Mouse (Mus musculus) midbrain, embryonic 13.5 days (tissue): Measurements from ENCODE around the gene Zfp37. TPM values are rescaled to one million over a fixed set of nuclear protein-coding genes. Genes with fewer than 3 reads are reported as not detected.

Experiments used
- ATAC-seq: fragments of 200-750 bp; cut with Nextera tagmentation; 2 replicates; pipeline ENCODE4 v1.8.0; 2017; ENCODE audit warnings: mild to moderate bottlenecking, moderate TSS enrichment, moderate library complexity
- H3K27ac ChIP-seq: fragments of 300-500 bp; sonication (generic); 2 replicates; pipeline ENCODE4 v1.5.1; 2015; ENCODE audit warnings: inconsistent platforms, mild to moderate bottlenecking, moderate library complexity
- H3K27me3 ChIP-seq: fragments of 300-500 bp; sonication (generic); 2 replicates; pipeline ENCODE4 v1.6.1; 2015; ENCODE audit warnings: mild to moderate bottlenecking, inconsistent platforms
- H3K36me3 ChIP-seq: fragments of 300-500 bp; sonication (generic); 2 replicates; pipeline ENCODE4 v1.6.1; 2015; ENCODE audit warnings: mild to moderate bottlenecking, inconsistent platforms
- H3K4me1 ChIP-seq: fragments of 300-500 bp; sonication (generic); replicated peaks from 2 replicates; pipeline ENCODE4 v1.6.1; 2015; ENCODE audit warnings: inconsistent platforms
- H3K4me2 ChIP-seq: fragments of 300-500 bp; sonication (generic); replicated peaks from 2 replicates; pipeline ENCODE4 v1.6.1; 2015; ENCODE audit warnings: moderate library complexity, mild to moderate bottlenecking, inconsistent platforms
- H3K4me3 ChIP-seq: fragments of 300-500 bp; sonication (generic); replicated peaks from 2 replicates; pipeline ENCODE4 v1.5.1; 2015; ENCODE audit warnings: mild to moderate bottlenecking, inconsistent platforms
- H3K9ac ChIP-seq: fragments of 300-500 bp; sonication (generic); replicated peaks from 2 replicates; pipeline ENCODE4 v1.6.1; 2015; ENCODE audit warnings: mild to moderate bottlenecking, inconsistent platforms
- H3K9me3 ChIP-seq: fragments of 300-500 bp; sonication (generic); 2 replicates; pipeline ENCODE4 v1.6.1; 2016; ENCODE audit warnings: mild to moderate bottlenecking, inconsistent platforms
- WGBS: fragments of 180-500 bp; shearing (Covaris S2); methylation state at CpG from one replicate; pipeline ENCODE4 v1.1.7; 2015; 5-methylcytosine and 5-hydroxymethylcytosine counted together
- polyA plus RNA-seq: library from polyadenylated mRNA; unstranded; fragments of >200 nt; fragmentation: Nextera tagmentation; extraction: Ambion mirVana; gene quantifications from 2 replicates; pipeline ENCODE4 v1.2.1, GENCODE M21; 2015

Gene Zfp37
- polyA plus RNA-seq, 1 experiment from 2014 or later = 28.1 TPM

- ATAC-seq = no peak
- Histone ChIP-seq H3K36me3 (no peaks in the 10 kb centered on the region), H3K9ac (no peak overlapping the region), H3K4me2 (no peak overlapping the region), H3K27me3 (no peaks in the 10 kb centered on the region), H3K4me1 (no peaks in the 10 kb centered on the region), H3K27ac (no peak overlapping the region), H3K4me3 (no peak overlapping the region), H3K9me3 (no peaks in the 10 kb centered on the region)
- 35% methylated on average over 8 of the region's 8 CpGs for WGBS
Observed at GRCm38 (mm10) chr4:62256931-62257330, 26.1 kb upstream of the Zfp37 start.

GRCm38 (mm10) chr4:62254551-62254950, 23.7 kb upstream of the Zfp37 start:
- H3K9me3 ChIP-seq = no peaks in the 10 kb centered on the region
- H3K9ac ChIP-seq = no peak overlapping the region
- no peak overlapping the region for H3K27ac ChIP-seq
- H3K36me3 ChIP-seq = no peaks in the 10 kb centered on the region
- H3K4me1 ChIP-seq = no peaks in the 10 kb centered on the region
- ATAC-seq = no peak
- H3K27me3 ChIP-seq = no peaks in the 10 kb centered on the region
- no peak overlapping the region for H3K4me3 ChIP-seq
- 75% methylated on average over 8 of the region's 8 CpGs for WGBS
- H3K4me2 ChIP-seq = no peak overlapping the region

- 93% methylated on average over 4 of the region's 4 CpGs for WGBS
- no peaks in the 10 kb centered on the region for H3K36me3 ChIP-seq
- no peaks in the 10 kb centered on the region for H3K27me3 ChIP-seq
- H3K4me1 ChIP-seq = no peaks in the 10 kb centered on the region
- H3K9ac ChIP-seq = no peak overlapping the region
- H3K4me3 ChIP-seq = no peak overlapping the region
- H3K27ac ChIP-seq = no peak overlapping the region
- no peak for ATAC-seq
- no peak overlapping the region for H3K4me2 ChIP-seq
- H3K9me3 ChIP-seq = no peaks in the 10 kb centered on the region
Observed at GRCm38 (mm10) chr4:62251776-62252175, 20.9 kb upstream of the Zfp37 start.

GRCm38 (mm10) chr4:62250896-62251544, 20.2 kb upstream of the Zfp37 start:
- 40% methylated on average over 3 of the region's 3 CpGs for WGBS
- H3K4me3 ChIP-seq = no peak overlapping the region
- H3K36me3 ChIP-seq = no peaks in the 10 kb centered on the region

GRCm38 (mm10) chr4:62248328-62248727, 17.5 kb upstream of the Zfp37 start:
- Histone ChIP-seq H3K36me3 (no peaks in the 10 kb centered on the region), H3K27ac (no peak overlapping the region), H3K27me3 (no peaks in the 10 kb centered on the region), H3K9ac (no peak overlapping the region), H3K4me3 (no peak overlapping the region), H3K4me1 (no peaks in the 10 kb centered on the region), H3K4me2 (no peak overlapping the region), H3K9me3 (no peaks in the 10 kb centered on the region)
- ATAC-seq = no peak
- 49% methylated on average over 4 of the region's 4 CpGs for WGBS

More at GRCm38 (mm10) chr4:62250896-62251544, 20.2 kb upstream of the Zfp37 start:
- Histone ChIP-seq H3K9me3 (no peaks in the 10 kb centered on the region), H3K4me1 (no peaks in the 10 kb centered on the region), H3K27me3 (no peaks in the 10 kb centered on the region), H3K9ac (no peak overlapping the region), H3K4me2 (no peak overlapping the region), H3K27ac (no peak overlapping the region)
- no peak for ATAC-seq

- Histone ChIP-seq H3K4me2 (no peak overlapping the region), H3K27me3 (no peaks in the 10 kb centered on the region), H3K4me1 (no peaks in the 10 kb centered on the region), H3K9me3 (no peaks in the 10 kb centered on the region), H3K36me3 (no peaks in the 10 kb centered on the region), H3K9ac (no peak overlapping the region), H3K27ac (no peak overlapping the region), H3K4me3 (no peak overlapping the region)
- ATAC-seq = no peak
- WGBS = 62% methylated on average over 6 of the region's 6 CpGs
Observed at GRCm38 (mm10) chr4:62240586-62240985, 9.7 kb upstream of the Zfp37 start.

GRCm38 (mm10) chr4:62230153-62230552, 694 bp downstream of the Zfp37 start:
- Histone ChIP-seq H3K4me1 (no peaks in the 10 kb centered on the region), H3K27me3 (no peaks in the 10 kb centered on the region), H3K9ac (no peak overlapping the region), H3K4me2 (no peak overlapping the region), H3K9me3 (no peaks in the 10 kb centered on the region), H3K4me3 (no peak overlapping the region), H3K27ac (no peak overlapping the region), H3K36me3 (no peaks in the 10 kb centered on the region)
- 83% methylated on average over 1 of the region's 1 CpGs for WGBS
- ATAC-seq = no peak

- no peaks in the 10 kb centered on the region for H3K4me1 ChIP-seq
- H3K36me3 ChIP-seq = no peaks in the 10 kb centered on the region
- no peak overlapping the region for H3K4me3 ChIP-seq
- H3K4me2 ChIP-seq = no peak overlapping the region
- H3K27ac ChIP-seq = no peak overlapping the region
- no peak for ATAC-seq
- H3K27me3 ChIP-seq = no peaks in the 10 kb centered on the region
- 90% methylated on average over 7 of the region's 7 CpGs for WGBS
- no peaks in the 10 kb centered on the region for H3K9me3 ChIP-seq
- no peak overlapping the region for H3K9ac ChIP-seq
Observed at GRCm38 (mm10) chr4:62229448-62229847, 1.4 kb downstream of the Zfp37 start.

- Histone ChIP-seq H3K9ac (no peak overlapping the region), H3K27me3 (no peaks in the 10 kb centered on the region), H3K4me2 (no peak overlapping the region), H3K9me3 (no peaks in the 10 kb centered on the region), H3K4me1 (no peaks in the 10 kb centered on the region), H3K4me3 (no peak overlapping the region), H3K27ac (no peak overlapping the region), H3K36me3 (no peaks in the 10 kb centered on the region)
- 0 out of 2 replicates have a peak, but pooled peaks have one; percentile 28 for ATAC-seq
- WGBS = 51% methylated on average over 10 of the region's 10 CpGs
Observed at GRCm38 (mm10) chr4:62228391-62228790, 2.5 kb downstream of the Zfp37 start.

GRCm38 (mm10) chr4:62213490-62213889, 17.4 kb downstream of the Zfp37 start:
- ATAC-seq = no peak
- H3K36me3 ChIP-seq = no peaks in the 10 kb centered on the region
- no peak overlapping the region for H3K4me3 ChIP-seq
- no peak overlapping the region for H3K9ac ChIP-seq
- no peaks in the 10 kb centered on the region for H3K9me3 ChIP-seq
- H3K27me3 ChIP-seq = no peaks in the 10 kb centered on the region
- no peak overlapping the region for H3K27ac ChIP-seq
- H3K4me1 ChIP-seq = peaks cover 6% of the 10 kb centered on the region
- no peak overlapping the region for H3K4me2 ChIP-seq
- WGBS = 77% methylated on average over 2 of the region's 2 CpGs

- 35% methylated on average over 4 of the region's 4 CpGs for WGBS
- H3K9me3 ChIP-seq = 0 out of 2 replicates have a peak, but pooled peaks cover 3% of the 10 kb centered on the region
Observed at GRCm38 (mm10) chr4:62210035-62210434, 20.8 kb downstream of the Zfp37 start.

GRCm38 (mm10) chr4:62208696-62209380, 22.0 kb downstream of the Zfp37 start:
- Histone ChIP-seq H3K4me3 (peak overlapping the region; percentile 72), H3K27me3 (no peaks in the 10 kb centered on the region), H3K4me2 (peak overlapping the region; percentile 69), H3K4me1 (peaks cover 18% of the 10 kb centered on the region), H3K9ac (peak overlapping the region; percentile 84), H3K9me3 (0 out of 2 replicates have a peak, but pooled peaks cover 6% of the 10 kb centered on the region), H3K27ac (peak overlapping the region; percentile 97), H3K36me3 (peaks cover 19% of the 10 kb centered on the region)
- WGBS = 3% methylated on average over 19 of the region's 19 CpGs
- peak; percentile 55 for ATAC-seq

More at GRCm38 (mm10) chr4:62210035-62210434, 20.8 kb downstream of the Zfp37 start:
- H3K4me3 ChIP-seq = no peak overlapping the region
- no peak overlapping the region for H3K27ac ChIP-seq
- no peak overlapping the region for H3K9ac ChIP-seq
- H3K36me3 ChIP-seq = peaks cover 9% of the 10 kb centered on the region
- H3K4me1 ChIP-seq = peaks cover 18% of the 10 kb centered on the region
- H3K27me3 ChIP-seq = no peaks in the 10 kb centered on the region
- ATAC-seq = no peak
- H3K4me2 ChIP-seq = no peak overlapping the region
